Mouse (Mus musculus) spleen, adult 2 months (tissue): ENCODE data around the gene Fam169b.

Experiments used
- CTCF ChIP-seq: fragments of 200-500 bp; IDR thresholded peaks from 2 replicates; pipeline ENCODE4 v1.5.1; 2011; ENCODE audit warnings: mild to moderate bottlenecking, inconsistent platforms; ENCODE audit not compliant: insufficient read depth, insufficient read length, insufficient replicate concordance; ENCODE audit errors: extremely low read depth
- POLR2A ChIP-seq: fragments of 200-500 bp; IDR thresholded peaks from 2 replicates; pipeline ENCODE4 v1.6.1; 2011; ENCODE audit warnings: low read depth, low read length, inconsistent platforms

GRCm38 (mm10) chr7:68224006-68224405 is 49.6 kb upstream of the Fam169b start:
- TF ChIP-seq POLR2A (no peak), CTCF (no peak)
